Mouse (Mus musculus) erythroblast, embryonic 14.5 days (primary cell): ENCODE results near the gene Galc.

ENCODE experiments used
- GATA1 ChIP-seq: IDR thresholded peaks from 2 replicates; pipeline ENCODE4 v1.6.1; 2012; ENCODE audit warnings: low read length, inconsistent platforms, mixed read lengths
- TAL1 ChIP-seq: IDR thresholded peaks from 3 replicates; pipeline ENCODE4 v1.6.1; 2012; ENCODE audit warnings: low read length, inconsistent platforms, mixed read lengths

DNA sequence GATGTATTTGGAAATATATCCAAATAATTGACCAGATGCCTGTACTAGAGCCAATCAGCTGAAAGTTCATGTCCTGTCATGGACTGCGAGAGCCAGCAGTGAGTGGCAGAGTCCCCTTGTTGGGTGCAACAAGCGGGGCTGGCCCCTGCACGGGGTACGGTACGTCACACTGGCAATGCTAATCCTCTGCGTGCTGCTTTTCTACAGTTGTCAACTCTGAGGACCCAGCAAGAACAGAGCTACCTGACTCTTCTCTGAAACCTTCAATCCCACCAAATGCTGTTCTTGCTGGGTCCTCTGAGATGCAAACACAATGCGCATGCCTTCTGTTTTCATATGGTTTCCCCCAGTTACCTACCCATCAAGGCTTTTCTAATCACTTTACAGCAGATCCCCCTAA lies 45.9 kb downstream of the Galc start:
- TF ChIP-seq GATA1 = no peak
- no peak for TF ChIP-seq TAL1
